Mouse (Mus musculus): Measurements from ENCODE around the gene 4930562C15Rik. TPM values are rescaled to one million over a fixed set of nuclear protein-coding genes. Genes with fewer than 3 reads are reported as not detected.
"Not testable (repeated sequence)": the region's sequence is repeated elsewhere in the genome, so short reads cannot be mapped to it uniquely, and the experiment has no call there.

4930562C15Rik gene
- total RNA-seq (2021) = not detected in 2 replicates
- long read RNA-seq, partial matches to known transcripts = 0 of 10 reads
- long read RNA-seq, other reads (novel, unspliced or antisense) = 10 of 10 reads

DNA sequence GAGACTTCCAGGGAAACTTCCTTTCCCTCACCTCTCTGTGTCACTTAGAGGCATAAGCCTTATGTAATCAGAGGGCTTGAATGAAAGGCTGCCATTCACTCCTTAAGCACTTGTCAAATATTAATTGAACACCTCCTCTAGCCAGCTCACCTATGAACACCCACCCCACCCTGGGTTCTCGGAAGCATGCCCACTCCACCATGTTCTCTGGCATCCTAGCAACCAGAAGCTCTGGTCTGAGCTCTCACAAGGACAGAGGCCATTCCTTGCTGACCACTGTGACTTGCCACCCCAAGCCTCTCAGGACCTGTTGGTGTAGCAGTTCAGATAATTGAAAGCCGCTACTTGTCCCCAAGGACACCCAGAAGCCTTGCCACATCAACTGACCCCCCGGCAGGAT is at the start of gene 4930562C15Rik:
4930562C15Rik (plus strand) TSS at position 226 of the 400 bp plus-strand sequence.
- DNase-seq = no peak

- no peak for DNase-seq
These were observed 49.5 kb upstream of the 4930562C15Rik start for GRCm38 (mm10) chr16:4785706-4786105.

DNA sequence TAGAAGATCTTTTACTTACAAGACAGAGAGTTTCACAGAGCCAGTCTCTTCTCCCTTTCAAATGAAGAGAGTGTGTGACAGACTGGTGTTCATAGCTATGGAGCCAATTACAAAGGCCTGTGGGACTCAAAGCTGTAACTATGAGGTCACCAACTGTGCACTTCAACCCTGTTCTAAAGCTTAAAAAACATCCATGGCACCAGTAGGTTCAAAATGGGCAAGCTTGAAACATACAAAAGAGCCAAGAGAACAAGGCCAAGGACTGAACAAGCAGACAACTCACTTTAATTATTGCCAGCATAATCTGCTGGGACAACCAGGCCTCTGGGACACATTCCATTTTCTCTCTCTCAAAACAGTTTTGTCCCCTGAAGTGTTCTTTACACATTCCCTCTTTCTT is 47.0 kb upstream of the 4930562C15Rik start:
- DNase-seq = no peak

GRCm38 (mm10) chr16:4789311-4789768 is 45.9 kb upstream of the 4930562C15Rik start:
- peak; percentile 52 for DNase-seq

- DNase-seq = peak; percentile 93
These were observed 45.2 kb upstream of the 4930562C15Rik start, which contains the start of gene Cdip1 for GRCm38 (mm10) chr16:4789810-4790559. Gene Cdip1, minus strand, starts transcription at chr16:4790292.

- no peak for DNase-seq
These were observed 43.9 kb upstream of the 4930562C15Rik start for GRCm38 (mm10) chr16:4791332-4791731.

DNA sequence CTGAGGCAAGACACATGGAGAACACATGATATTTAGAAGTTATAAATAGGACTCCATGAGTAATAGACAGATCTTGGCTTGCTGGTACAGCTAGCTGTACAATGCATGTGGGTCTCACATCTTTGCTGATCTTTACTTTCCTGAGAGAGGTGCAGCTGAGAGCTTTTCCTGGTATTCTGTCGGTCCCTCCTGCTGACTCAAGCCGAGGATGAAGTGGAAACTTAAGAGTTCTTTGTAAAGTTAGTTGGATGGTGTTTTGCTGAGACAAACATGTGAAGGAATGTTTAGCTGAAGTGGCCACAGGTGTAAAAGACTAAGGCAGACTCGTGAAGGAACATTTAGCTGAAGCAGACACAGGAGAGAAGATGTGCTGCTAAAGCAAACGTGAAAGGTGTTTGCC is 38.6 kb upstream of the 4930562C15Rik start:
- no peak for DNase-seq

- DNase-seq = no peak
These were observed 16.9 kb upstream of the 4930562C15Rik start for GRCm38 (mm10) chr16:4818349-4818748.

- not testable (repeated sequence) for DNase-seq
These were observed 10.8 kb upstream of the 4930562C15Rik start for GRCm38 (mm10) chr16:4824466-4824865.

- no peak for DNase-seq
These were observed 7.6 kb upstream of the 4930562C15Rik start for GRCm38 (mm10) chr16:4827639-4828038.

- no peak for DNase-seq
These were observed 5.8 kb upstream of the 4930562C15Rik start for GRCm38 (mm10) chr16:4829271-4829900.

GRCm38 (mm10) chr16:4831650-4832419 is 3.4 kb upstream of the 4930562C15Rik start:
- peak; percentile 35 for DNase-seq

DNA sequence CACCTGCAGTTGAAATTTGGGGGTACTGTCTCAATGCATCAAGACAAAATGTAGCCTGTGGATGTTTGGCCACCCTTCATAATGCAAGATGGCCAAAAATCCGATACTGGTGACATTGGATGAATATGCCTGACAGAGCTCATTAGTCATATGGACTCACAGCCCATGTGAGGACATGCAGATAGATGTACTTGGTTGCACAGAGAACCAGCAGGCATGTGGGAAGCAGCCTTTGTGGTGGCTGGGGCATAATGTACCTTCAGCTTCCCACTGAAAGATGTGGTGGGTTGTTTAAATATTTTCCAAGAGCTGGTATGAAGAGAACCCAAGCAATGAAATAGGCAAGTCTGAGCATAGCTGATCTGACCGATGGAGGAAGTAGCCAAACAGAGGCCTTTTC is 1.4 kb upstream of the 4930562C15Rik start:
- DNase-seq = no peak

- DNase-seq = no peak
These were observed 2.4 kb downstream of the 4930562C15Rik start for GRCm38 (mm10) chr16:4837631-4838030.

GRCm38 (mm10) chr16:4839552-4839951 is 4.3 kb downstream of the 4930562C15Rik start:
- DNase-seq = no peak

DNA sequence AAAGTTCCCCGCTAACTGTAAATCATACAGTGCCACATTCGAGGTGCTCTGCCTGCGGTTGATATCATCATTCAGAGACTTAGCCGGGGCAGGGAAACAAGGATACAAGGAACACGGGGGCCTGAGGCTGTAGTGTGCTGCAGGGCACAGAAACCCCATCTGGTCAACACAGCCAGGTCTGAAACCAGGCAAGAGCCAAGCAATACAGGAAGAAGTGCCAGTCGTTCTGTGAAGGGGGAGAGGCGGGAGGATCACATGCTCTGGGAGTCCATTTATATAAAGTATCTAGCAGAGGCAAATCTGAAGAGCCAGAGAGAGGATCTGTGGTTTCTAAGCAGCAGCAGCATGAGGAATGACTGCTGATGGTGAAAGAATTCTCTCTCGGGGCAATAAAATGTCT is 5.0 kb downstream of the 4930562C15Rik start:
- DNase-seq = no peak

DNA sequence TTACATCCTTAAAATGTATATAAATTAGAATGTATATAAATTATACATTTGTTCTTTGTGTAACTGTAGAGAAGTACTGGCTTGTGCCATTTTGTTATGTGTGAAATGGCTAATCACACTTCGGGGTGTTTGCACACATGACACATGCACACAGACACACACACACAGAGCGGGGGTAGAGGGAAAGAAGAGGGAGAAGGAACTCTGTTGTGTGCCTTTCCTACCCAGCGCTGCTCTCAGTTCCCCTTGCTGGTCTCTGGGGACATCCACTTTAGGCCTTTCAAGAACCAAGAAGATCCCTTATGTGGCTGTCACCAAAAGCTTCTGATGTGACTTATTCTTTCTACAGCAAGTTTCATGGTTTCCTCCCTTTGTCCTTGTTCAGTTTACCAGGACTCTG is 11.8 kb downstream of the 4930562C15Rik start:
- DNase-seq = no peak

GRCm38 (mm10) chr16:4848090-4848489 is 12.9 kb downstream of the 4930562C15Rik start:
- no peak for DNase-seq

GRCm38 (mm10) chr16:4850361-4850760 is 15.1 kb downstream of the 4930562C15Rik start:
- peak; percentile 22 for DNase-seq

- no peak for DNase-seq
These were observed 15.9 kb downstream of the 4930562C15Rik start for GRCm38 (mm10) chr16:4850938-4851628.

- no peak for DNase-seq
These were observed 19.9 kb downstream of the 4930562C15Rik start for GRCm38 (mm10) chr16:4855046-4855650.

DNA sequence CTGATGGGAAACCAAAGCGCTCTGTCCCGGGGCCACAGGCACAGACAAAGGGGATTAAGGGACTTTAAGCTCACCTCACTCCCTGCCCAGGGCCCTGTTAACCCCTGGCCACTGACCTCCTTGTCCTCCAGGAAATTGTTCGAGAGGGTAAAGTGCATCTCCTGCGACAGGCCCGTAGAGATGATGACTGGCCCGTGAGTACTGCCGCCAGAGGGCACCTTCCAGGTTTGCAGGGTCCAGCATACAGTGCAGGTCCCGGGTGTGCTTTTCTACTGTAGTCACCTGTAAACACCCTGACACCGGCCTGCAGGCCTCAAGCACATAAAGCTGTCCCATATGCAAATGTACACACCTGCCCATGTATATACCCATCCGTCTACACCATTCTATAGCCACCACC is 26.2 kb downstream of the 4930562C15Rik start:
- DNase-seq = no peak

Data from adrenal gland, postnatal 25 days (tissue).